Mouse (Mus musculus): ENCODE measurements around the gene Dgat2. TPM values are rescaled to one million over a fixed set of nuclear protein-coding genes. Genes with fewer than 3 reads are reported as not detected.

The Dgat2 gene
- total RNA-seq, 2 experiments from 2014 or later, result 343 to 377 TPM

Other genes starting within 250 kb of the Dgat2 start
- 10 to 100 TPM; 17.4 to 19.9 TPM for gene Uvrag, start 41.6 kb downstream of the Dgat2 start, total RNA-seq (2021)
- gene Mogat2, start 55.9 kb upstream of the Dgat2 start, total RNA-seq (2021), result not detected
- 1 to 10 TPM; 3.7 to 5.1 TPM for gene Map6, start 84.7 kb upstream of the Dgat2 start, total RNA-seq (2021)
- 100 to 1,000 TPM; 200 to 293 TPM for gene Serpinh1, start 170.5 kb upstream of the Dgat2 start, total RNA-seq (2021)
- 10 to 100 TPM; 21.9 to 27.0 TPM for gene Gdpd5, start 198.7 kb upstream of the Dgat2 start, total RNA-seq (2021)